In genomic region chr9:104574476-104574875, GRCm38 (mm10) we compare ENCODE assay signal across 9 mouse cellular contexts. TPM values are rescaled to one million over a fixed set of nuclear protein-coding genes. Genes with fewer than 3 reads are reported as not detected.
A peak's percentile ranks its signal among the peaks of the same experiment; 100 is the strongest.
DNase-seq lines count a peak whose midpoint lies in the region; ATAC-seq and TF ChIP-seq lines count a peak whose summit lies in the region.
"Had no signal": no experiment of that assay in that cellular context is flagged by ENCODE, and none has a peak within 500 bp of the region (broad histone marks: within the 10 kb centered on the region; RNA-seq: fewer than 3 reads in every experiment).

No protein-coding gene starts in this region.

- peak; percentile 8 for DNase-seq in ovary, postnatal 10 days (ENCODE audit: low spot score)
- no peak for DNase-seq in ovary, adult 18-20 months (ENCODE audit: low spot score)
- DNase-seq in c-Kit-positive CD71-positive TER-119-positive erythroid progenitor cells, embryonic 14.5 days (ENCODE audit: low spot score): peak; percentile 6
- peak; percentile 91 for DNase-seq in midbrain, postnatal 0 days (ENCODE audit: low spot score)

- no peak overlapping the region for H3K4me2 ChIP-seq in forebrain, embryonic 15.5 days (replicated peaks)
- H3K4me2 ChIP-seq in intestine, postnatal 0 days (replicated peaks; ENCODE audit: low read depth): no peak overlapping the region
- H3K4me2 ChIP-seq in limb, embryonic 13.5 days (replicated peaks): no peak overlapping the region
- no peak overlapping the region for H3K4me2 ChIP-seq in midbrain, postnatal 0 days (ENCODE audit: low read depth, low read length, poor library complexity, severe bottlenecking)

- peaks cover 9% of the 10 kb centered on the region for H3K4me1 ChIP-seq in forebrain, embryonic 15.5 days
- no peaks in the 10 kb centered on the region for H3K4me1 ChIP-seq in intestine, postnatal 0 days (replicated peaks; ENCODE audit: control insufficient read depth, insufficient read depth, low read length)
- H3K4me1 ChIP-seq in limb, embryonic 13.5 days: no peaks in the 10 kb centered on the region
- no peaks in the 10 kb centered on the region for H3K4me1 ChIP-seq in midbrain, postnatal 0 days (ENCODE audit: insufficient read depth, low read length)
- peaks cover 3% of the 10 kb centered on the region for H3K4me1 ChIP-seq in testis, adult 2 months (ENCODE audit: control insufficient read depth, insufficient read depth, low read length)

- no peak overlapping the region for H3K9ac ChIP-seq in forebrain, embryonic 15.5 days (replicated peaks)
- no peak overlapping the region for H3K9ac ChIP-seq in intestine, postnatal 0 days (ENCODE audit: low read depth, low read length)
- H3K9ac ChIP-seq in limb, embryonic 13.5 days: no peak overlapping the region
- no peak overlapping the region for H3K9ac ChIP-seq in midbrain, postnatal 0 days (replicated peaks; ENCODE audit: low read length, poor library complexity, severe bottlenecking)

- H3K27ac ChIP-seq in forebrain, embryonic 15.5 days (replicated peaks): no peak overlapping the region
- H3K27ac ChIP-seq in intestine, postnatal 0 days (ENCODE audit: low read depth, low read length): no peak overlapping the region
- H3K27ac ChIP-seq in limb, embryonic 13.5 days: no peak overlapping the region
- no peak overlapping the region for H3K27ac ChIP-seq in midbrain, postnatal 0 days (ENCODE audit: low read depth, low read length)
- H3K27ac ChIP-seq in testis, adult 2 months (ENCODE audit: control insufficient read depth, insufficient read depth, low read depth, low read length): no peak overlapping the region

- peak; percentile 86 for ATAC-seq in forebrain, embryonic 15.5 days (replicated peaks)
- no peak for ATAC-seq in intestine, postnatal 0 days
- ATAC-seq in limb, embryonic 13.5 days (ENCODE audit: low FRiP score, low read depth): peak; percentile 59; the same call in 1 of the 2 replicates
- ATAC-seq in midbrain, postnatal 0 days (ENCODE audit: low FRiP score): peak; percentile 60; the same call in 1 of the 2 replicates

- WGBS in forebrain, embryonic 15.5 days: under 1% methylated on average over 6 of the region's 6 CpGs
- WGBS in intestine, postnatal 0 days: under 1% methylated on average over 6 of the region's 6 CpGs
- WGBS in limb, embryonic 13.5 days: 4% methylated on average over 6 of the region's 6 CpGs
- WGBS in midbrain, postnatal 0 days: under 1% methylated on average over 6 of the region's 6 CpGs

- H3K27me3 ChIP-seq in forebrain, embryonic 15.5 days: peaks cover 18% of the 10 kb centered on the region; the same call in 1 of the 2 replicates
- no peaks in the 10 kb centered on the region; the same call in 1 of the 2 replicates for H3K27me3 ChIP-seq in intestine, postnatal 0 days (replicated peaks; ENCODE audit: control insufficient read depth, insufficient read depth, low read length)
- H3K27me3 ChIP-seq in limb, embryonic 13.5 days: peaks cover 25% of the 10 kb centered on the region
- H3K27me3 ChIP-seq in midbrain, postnatal 0 days (ENCODE audit: insufficient read depth, low read length): no peaks in the 10 kb centered on the region; the same call in 1 of the 2 replicates
- no peaks in the 10 kb centered on the region for H3K27me3 ChIP-seq in testis, adult 2 months (ENCODE audit: control insufficient read depth, insufficient read depth, low read length)

- H3K9me3 ChIP-seq in forebrain, embryonic 15.5 days: no peaks in the 10 kb centered on the region
- no peaks in the 10 kb centered on the region for H3K9me3 ChIP-seq in intestine, postnatal 0 days (ENCODE audit: control insufficient read depth)
- no peaks in the 10 kb centered on the region for H3K9me3 ChIP-seq in limb, embryonic 13.5 days
- 0 out of 2 replicates have a peak, but pooled peaks cover 4% of the 10 kb centered on the region for H3K9me3 ChIP-seq in midbrain, postnatal 0 days (ENCODE audit: low read length)

- TF ChIP-seq POLR2A in testis, adult 2 months (IDR thresholded peaks at IDR 0.05; ENCODE audit: control insufficient read depth, low read depth, low read length): no peak

- TF ChIP-seq CTCF in intestine, postnatal 0 days (IDR thresholded peaks at IDR 0.05; ENCODE audit: low read depth): peak; percentile 82
- TF ChIP-seq CTCF in midbrain, postnatal 0 days (IDR thresholded peaks at IDR 0.05): peak; percentile 93
- TF ChIP-seq CTCF in testis, adult 2 months (IDR thresholded peaks at IDR 0.05; ENCODE audit: control insufficient read depth, insufficient read depth, insufficient replicate concordance, low read depth, low read length): peak; percentile 69; the same call in 1 of the 2 replicates

- H3K4me3 ChIP-seq in forebrain, embryonic 15.5 days: no peak overlapping the region
- H3K4me3 ChIP-seq in intestine, postnatal 0 days (ENCODE audit: low read depth, low read length): no peak overlapping the region
- H3K4me3 ChIP-seq in limb, embryonic 13.5 days: no peak overlapping the region
- no peak overlapping the region for H3K4me3 ChIP-seq in midbrain, postnatal 0 days (ENCODE audit: low read depth, low read length)
- H3K4me3 ChIP-seq in testis, adult 2 months (ENCODE audit: control insufficient read depth, low read depth, low read length): no peak overlapping the region

- no peaks in the 10 kb centered on the region for H3K36me3 ChIP-seq in forebrain, embryonic 15.5 days
- H3K36me3 ChIP-seq in intestine, postnatal 0 days (ENCODE audit: control insufficient read depth, insufficient read depth): no peaks in the 10 kb centered on the region
- no peaks in the 10 kb centered on the region for H3K36me3 ChIP-seq in limb, embryonic 13.5 days
- no peaks in the 10 kb centered on the region for H3K36me3 ChIP-seq in midbrain, postnatal 0 days (ENCODE audit: insufficient read depth, low read length)
- no peaks in the 10 kb centered on the region for H3K36me3 ChIP-seq in testis, adult 2 months (ENCODE audit: control insufficient read depth, insufficient read depth, low read length)

RNA-seq across cellular contexts. Expression of gene Cpne4, which starts 27.4 kb away (rescaled TPM):
- 17.2 and 17.7 TPM in 2 replicates for polyA plus RNA-seq in forebrain, embryonic 15.5 days (2015; fragmentation: Nextera tagmentation; extraction: Ambion mirVana)
- 2.3 and 2.5 TPM in 2 replicates for polyA plus RNA-seq in intestine, postnatal 0 days (2015; fragmentation: Nextera tagmentation; extraction: Ambion mirVana)
- 0.38 and 0.78 TPM in 2 replicates for polyA plus RNA-seq in limb, embryonic 13.5 days (2015; fragmentation: Nextera tagmentation; extraction: Ambion mirVana)
- 25.5 and 29.3 TPM in 2 replicates for total RNA-seq in midbrain, postnatal 0 days (2014; rRNA removed)
- 38.3 and 38.5 TPM in 2 replicates for polyA plus RNA-seq in midbrain, postnatal 0 days (2015; fragmentation: Nextera tagmentation; extraction: Ambion mirVana)
- 4.0 and 5.0 TPM in 2 replicates for polyA plus RNA-seq in testis, adult 2 months (2012; rRNA removed)
- total RNA-seq: neutrophil, adult 5-6 weeks had no signal
